Mouse (Mus musculus): Measurements from ENCODE around the gene Fbxo11.
"Not testable (repeated sequence)": the region's sequence is repeated elsewhere in the genome, so short reads cannot be mapped to it uniquely, and the experiment has no call there.

Fbxo11 gene

DNA sequence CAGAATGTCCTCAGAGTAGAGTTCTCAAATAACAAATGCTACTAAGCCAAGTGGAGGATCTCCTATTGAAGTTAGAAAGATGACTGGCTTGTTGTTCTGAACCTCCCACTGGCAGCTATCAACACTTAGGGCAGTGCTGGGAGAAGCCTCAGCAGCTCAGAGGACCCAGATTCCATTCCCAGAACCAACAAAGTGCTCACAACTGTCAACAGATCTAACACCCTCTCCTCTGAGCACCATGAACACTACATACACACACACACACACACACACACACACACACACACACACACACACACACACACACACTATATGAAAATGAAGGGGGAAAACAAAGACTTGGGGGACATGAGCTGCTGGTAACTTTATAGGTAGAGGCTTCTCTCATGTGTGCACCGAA is 60.2 kb downstream of the Fbxo11 start:
- DNase-seq = peak; percentile 12

DNA sequence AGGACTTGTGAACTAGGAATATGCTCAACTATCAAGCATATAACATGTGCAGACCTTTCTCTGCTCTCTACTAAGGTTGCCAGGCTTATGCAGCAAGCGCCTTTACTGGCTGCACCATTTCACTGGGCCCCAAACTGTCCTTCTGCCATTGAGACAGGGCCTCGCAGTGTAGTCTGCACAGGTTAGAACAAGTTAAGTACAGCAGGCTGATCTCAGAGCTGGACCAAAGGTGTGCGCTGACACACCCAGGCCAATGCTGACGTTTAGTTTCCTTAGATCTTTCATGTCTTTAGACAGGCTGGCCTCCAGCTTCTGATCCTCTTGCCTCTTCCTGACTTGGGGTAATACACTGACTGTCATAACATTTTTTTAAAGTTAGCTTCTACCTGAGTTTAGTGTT is 67.3 kb downstream of the Fbxo11 start:
- peak; percentile 51 for DNase-seq

- DNase-seq = no peak
These were observed 71.8 kb downstream of the Fbxo11 start for GRCm38 (mm10) chr17:87993338-87993737.

DNA sequence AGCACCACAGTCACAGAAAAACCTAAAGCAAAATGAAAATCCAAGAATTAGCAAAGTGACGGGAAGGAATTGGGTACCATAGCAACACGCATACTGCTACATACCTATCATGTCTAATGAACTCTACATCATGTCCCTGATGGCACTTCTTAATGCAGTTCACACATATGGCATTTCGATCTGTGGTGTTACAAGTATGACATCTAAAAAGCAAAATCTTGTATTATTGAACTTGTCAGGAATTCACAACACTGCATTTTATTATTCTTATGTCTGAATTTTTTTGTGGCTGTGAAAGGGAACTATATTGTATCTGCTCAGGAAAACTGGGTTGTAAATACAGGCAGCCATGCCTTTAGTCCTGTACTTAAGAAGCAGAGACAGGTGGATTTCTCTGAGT is 72.9 kb downstream of the Fbxo11 start:
- DNase-seq = peak; percentile 49

DNA sequence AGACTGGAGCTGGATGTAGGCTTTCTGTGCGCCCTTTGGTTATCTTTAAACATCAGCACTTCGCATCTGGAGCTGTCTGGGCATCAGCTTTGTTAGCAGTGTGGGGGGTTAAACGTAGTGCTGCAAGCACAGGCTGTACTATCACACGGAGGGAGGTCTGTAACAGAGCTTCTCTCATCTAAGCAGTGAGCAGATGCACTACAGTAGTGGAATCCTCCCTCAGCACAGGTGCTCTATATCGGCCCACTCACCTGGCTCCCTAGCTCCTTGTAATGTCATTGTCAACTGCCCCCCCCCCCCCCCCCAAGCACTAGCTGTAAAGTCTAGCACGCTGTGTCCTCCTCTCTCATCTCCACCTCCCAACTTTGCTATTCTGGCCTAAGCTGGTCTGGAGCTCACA is 77.6 kb downstream of the Fbxo11 start:
- DNase-seq = peak; percentile 66

DNA sequence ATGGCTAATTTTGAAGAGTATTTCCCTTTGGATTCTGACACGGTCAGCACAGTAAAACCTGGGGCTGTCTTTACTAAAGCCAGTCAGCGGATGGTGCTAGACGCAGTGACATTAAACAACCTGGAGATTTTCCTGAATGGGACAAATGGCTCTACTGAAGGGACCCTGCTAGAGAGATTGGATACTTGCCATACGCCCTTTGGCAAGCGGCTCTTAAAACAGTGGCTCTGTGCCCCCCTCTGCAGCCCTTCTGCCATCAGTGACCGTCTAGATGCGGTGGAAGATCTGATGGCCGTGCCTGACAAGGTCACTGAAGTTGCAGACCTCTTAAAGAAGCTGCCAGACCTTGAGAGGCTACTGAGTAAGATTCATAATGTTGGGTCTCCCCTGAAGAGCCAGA is 79.2 kb downstream of the Fbxo11 start:
- DNase-seq = peak; percentile 74

GRCm38 (mm10) chr17:87984440-87985214 is 80.5 kb downstream of the Fbxo11 start:
- DNase-seq = peak; percentile 91

DNA sequence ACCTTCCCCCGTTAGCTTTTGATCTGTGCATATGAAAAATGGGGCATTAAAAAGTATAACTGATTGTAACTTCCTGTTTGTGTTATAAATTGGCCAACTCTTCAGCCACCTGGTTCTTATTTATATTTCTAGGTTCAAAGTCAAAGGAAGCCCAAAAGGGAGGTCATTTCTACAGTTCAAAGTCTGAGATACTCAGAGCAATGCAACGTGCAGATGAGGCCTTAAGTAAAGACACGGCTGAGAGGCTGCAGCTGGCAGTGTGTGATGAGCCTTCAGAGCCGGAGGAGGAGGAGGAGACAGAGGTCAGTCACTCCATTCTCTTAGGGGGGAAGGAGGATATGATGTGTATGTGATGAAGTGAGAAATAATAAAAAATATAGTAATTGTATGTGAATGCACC is 81.8 kb downstream of the Fbxo11 start:
- peak; percentile 54 for DNase-seq

- peak; percentile 72 for DNase-seq
These were observed 83.0 kb downstream of the Fbxo11 start for GRCm38 (mm10) chr17:87982112-87982511.

DNA sequence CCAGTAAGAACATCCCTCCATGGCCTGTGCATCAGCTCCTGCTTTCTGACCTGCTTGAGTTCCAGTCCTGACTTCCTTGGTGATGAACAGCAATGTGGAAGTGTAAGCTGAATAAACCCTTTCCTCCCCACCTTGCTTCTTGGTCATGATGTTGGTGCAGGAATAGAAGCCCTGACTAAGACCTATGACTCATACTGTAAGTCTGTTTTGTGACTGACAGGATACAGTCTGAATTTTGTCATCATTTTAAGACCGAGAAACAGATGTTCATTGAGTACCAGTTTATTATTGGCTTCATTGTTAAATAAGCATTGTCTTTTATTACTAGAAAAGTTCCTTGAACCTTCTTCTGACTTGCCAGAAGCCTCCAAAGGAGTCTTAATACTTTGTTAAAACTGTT is 85.4 kb downstream of the Fbxo11 start:
- not testable (repeated sequence) for DNase-seq

DNA sequence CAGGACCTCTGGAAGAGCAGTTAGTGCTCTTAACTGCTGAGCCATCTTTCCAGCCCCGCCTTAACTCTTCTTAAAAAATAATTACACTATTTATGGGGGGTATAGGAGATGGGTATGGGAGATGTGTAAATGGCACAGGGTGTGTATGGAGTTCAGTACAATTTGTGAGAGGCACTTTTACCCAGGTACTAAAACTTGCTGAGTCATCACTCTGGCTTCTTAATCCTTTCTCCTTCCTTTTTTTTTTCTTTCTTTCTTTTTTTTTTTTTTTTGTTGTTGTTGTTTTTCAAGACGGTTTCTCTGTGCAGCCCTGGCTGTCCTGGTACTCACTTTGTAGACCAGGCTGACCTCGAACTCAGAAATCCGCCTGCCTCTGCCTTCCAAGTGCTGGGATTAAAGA is 88.2 kb downstream of the Fbxo11 start:
- DNase-seq = peak; percentile 55

DNA sequence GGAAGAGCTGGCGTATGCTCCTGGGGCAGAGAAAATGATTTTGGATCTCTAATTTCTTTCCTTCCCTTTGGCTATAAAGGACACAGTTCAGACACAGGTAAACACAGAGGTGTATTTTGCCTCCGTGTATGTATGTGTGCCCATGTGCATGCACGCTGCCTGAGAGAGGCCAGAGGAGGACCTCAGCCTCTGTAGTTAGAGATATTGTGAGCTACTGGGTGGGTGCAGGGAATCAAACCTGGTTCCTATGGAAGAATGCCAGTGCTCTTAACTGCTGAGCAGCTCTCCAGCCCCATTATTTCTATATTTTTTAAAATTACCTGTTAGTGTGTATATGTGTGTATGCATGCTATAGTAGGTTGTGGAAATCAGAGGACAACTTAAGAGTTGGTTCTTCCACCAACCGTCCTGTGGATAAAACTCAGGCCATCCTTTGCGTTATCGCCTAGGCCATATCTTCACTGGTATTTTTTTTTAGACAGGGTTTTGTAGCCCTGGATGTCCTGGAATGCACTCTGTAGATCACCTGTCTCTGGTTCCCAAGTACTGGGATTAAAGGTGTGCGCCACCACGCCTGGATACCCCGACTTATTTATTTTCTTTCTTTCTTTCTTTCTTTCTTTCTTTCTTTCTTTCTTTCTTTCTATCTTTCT is 88.8 kb downstream of the Fbxo11 start:
- peak; percentile 58 for DNase-seq

- no peak for DNase-seq
These were observed 89.8 kb downstream of the Fbxo11 start for GRCm38 (mm10) chr17:87975229-87975853.

DNA sequence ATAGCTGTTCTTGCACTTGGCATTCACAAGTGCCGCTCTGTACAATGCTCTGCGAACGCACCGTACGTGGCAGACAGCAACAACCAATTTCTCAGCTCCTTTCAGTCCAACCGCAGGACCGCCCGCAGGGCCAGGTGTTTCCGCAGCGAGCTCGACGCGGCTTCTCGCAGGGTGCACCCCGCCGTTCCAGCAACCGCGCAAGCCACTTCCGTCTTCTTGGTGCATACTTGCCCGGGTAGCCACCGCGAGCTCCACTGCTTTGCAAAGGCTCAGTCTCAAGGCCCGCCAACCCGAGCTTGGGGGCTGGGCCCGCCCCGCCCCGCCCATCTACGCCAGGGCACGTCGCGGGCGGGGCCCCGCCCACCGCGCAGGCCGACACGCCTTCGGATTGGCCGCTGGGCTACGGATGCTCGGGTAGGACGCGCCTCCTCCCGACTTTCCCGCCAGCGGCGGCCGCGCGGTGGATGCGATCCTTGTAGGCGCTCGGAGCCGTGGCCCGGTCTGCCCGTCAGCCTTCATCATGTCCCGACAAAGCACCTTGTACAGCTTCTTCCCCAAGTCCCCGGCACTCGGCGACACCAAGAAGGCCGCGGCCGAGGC is 90.4 kb downstream of the Fbxo11 start, which contains the start of gene Msh6:
Gene Msh6 (plus strand): TSS at position 434 of the 600 bp plus-strand sequence.
- peak; percentile 99 for DNase-seq

DNA sequence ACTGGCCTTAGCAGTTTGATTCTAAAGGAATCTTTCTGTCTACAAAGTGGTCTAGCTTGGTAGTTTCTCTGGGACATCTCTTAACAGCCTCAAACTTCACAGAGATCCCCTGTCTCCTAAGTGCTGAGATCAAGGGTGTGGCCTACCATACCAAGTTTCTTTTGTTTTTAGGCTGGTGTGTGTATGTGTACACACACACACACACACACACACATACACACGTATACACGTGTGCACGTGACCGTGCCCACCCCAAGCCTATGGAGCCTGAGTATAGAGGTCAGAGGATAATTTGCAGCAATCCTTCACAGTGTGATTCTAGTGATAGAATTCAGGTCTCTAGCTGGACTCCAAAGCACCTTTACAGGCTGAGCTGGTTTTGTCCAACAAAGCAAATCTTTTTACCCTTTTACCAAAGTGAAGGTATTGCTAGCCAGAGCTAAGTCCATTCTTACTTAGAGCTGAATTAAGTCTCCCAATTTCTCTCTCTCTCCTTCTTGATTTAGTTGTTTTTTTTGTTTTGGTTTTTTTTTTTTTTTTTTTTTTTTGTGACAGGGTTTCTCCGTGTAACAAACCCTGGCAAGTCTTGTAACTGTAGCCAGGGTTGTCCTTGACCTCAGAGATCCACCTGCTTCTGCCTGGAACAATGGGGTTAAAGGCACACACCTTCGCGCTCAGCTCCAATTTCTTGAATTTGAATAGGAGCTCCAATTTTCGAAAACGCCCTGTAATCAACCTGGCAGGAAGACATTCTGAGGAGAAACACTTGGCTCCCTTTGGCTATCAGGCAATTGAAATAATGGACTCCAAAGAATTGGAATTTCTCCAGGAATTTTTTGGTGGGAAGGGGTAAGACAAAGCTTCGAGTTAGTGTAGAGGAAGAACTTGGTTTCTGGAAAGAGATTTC is 91.6 kb downstream of the Fbxo11 start:
- peak; percentile 83 for DNase-seq

- peak; percentile 80 for DNase-seq
These were observed 92.2 kb downstream of the Fbxo11 start for GRCm38 (mm10) chr17:87972856-87973255.

- DNase-seq = peak; percentile 96
These were observed 93.1 kb downstream of the Fbxo11 start for GRCm38 (mm10) chr17:87971696-87972591.

- DNase-seq = not testable (repeated sequence)
These were observed 96.6 kb downstream of the Fbxo11 start for GRCm38 (mm10) chr17:87968483-87968926.

GRCm38 (mm10) chr17:87963081-87964075 is 101.7 kb downstream of the Fbxo11 start:
- DNase-seq = no peak

- DNase-seq = not testable (repeated sequence)
These were observed 105.2 kb downstream of the Fbxo11 start for GRCm38 (mm10) chr17:87959931-87960330.

All from heart, adult 11 months (tissue).